Mouse (Mus musculus) spleen, postnatal 36 days (tissue): Measurements from ENCODE around the gene Myo18b.

Source experiments
- DNase-seq, 2 experiments: peaks; one replicate each; pipeline ENCODE4 v3.0.0; 2022; ENCODE audit warnings: low spot score in 2 of 2, mixed read lengths in 1 of 2

Gene Myo18b

DNA sequence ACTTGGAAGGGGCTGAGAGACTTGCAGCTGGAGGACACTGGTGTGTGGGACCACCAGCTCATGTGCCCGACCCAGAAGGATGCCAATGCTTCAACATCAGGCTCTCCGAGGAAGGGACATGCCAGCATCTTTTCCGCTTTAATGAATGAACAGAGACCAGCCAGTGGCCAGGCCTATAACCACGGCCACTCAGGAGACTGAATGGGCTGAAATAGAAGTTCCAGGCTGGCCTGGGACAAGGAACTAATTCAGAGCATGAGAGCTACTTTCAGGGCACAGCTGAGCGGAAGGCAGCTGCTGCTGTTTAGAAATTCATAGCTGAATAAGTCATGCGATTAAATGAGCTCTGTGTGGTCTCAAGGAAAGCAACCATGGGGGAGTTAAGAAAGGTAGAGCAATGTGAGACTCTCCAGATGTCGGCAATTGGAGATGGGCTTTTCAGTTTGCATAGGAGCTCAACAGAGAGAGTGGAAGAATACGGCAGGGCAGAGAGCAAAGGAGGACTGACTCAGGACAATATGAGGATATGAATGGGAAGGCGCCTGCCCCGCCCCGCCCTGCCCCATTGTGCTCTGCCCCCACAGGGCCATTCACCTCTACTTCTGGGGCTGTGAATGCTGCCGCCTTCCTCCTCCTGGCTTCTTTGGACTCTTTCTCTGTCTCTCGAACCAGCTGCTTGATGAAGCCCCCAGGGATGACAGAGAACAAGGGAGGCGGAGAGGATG, 18.6 kb downstream of the Myo18b start:
- DNase-seq: no peak

DNA sequence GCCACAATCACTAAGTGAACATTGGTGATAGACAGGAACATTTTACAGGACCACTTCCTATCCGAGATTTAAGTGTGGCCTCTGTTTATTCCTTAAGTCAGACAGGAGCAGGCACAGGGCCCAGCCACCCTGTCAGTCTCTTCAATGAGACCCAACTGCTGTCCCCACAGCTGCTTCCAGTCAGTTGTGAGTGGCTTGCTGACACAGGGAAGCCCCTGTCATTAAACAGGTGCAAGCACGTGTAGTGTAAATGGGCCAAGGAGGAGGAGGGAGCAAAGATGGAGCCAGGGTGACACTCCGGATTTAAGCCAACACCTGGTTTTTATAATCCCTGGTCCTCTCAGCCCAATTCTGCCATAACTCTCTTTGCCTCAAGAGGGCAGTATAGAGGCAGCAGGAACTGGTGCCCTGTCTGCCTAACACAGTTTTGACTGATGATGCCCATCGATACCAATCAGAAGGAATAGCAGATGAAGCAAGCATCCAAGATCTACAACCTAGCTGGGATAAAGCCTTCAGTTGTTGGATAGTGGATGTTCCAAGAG, 19.2 kb downstream of the Myo18b start:
- no peak for DNase-seq

DNA sequence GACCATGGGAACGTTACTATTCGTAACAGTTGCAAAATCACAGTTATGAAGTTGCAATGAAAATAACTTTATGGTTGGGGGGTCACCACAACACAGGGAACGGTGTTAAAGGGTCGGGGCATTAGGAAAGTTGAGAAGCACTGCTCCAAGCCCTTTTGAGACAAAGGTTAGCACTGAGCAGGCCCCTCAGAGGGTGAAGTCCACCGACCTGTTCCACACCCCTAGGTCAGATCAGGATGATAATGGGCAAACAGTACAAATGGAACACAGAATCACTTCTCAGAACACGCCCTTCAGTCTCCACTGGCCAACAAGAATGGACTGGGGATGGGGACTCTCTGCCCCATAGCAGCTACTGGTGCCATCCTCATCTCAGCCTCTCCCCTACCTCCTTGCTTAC, 23.2 kb downstream of the Myo18b start:
- no peak for DNase-seq

DNA sequence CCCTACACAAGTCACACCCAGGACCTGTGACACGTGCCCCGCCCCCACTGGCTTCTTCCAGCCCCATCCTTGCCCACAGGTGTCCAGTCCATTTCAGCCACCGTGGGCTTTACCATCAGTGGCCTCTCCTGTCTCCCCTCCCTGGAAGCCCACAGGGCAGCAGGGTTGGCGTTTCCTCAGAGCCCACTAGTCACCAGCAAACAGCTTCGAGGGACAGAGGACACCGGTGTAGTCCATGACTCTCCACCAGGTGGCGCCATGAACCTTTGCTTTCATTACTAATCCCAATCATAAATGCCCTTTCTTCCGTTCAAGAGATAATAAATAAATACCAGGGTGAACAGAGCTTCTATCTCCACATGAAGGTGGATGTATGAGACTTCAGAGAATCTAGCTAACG, 25.4 kb downstream of the Myo18b start:
- peak; percentile 14 to 25 for DNase-seq

DNA sequence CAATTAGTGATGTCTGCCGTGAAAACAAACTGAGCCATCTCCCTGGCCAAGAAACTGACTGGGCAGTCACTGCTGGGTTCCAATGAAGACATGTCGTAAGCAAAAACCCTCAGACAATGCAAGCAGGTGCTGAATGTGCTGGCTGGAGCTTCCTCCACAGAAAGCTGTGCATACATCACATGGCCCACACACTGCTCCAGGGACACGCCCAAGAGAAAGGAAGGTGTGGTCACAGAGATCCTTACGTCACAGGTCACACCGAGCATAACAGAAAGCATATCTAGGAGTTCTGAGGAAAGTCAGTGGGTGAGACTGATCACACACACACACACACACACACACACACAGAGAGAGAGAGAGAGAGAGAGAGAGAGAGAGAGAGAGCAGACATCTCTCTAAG, 27.5 kb downstream of the Myo18b start:
- no peak for DNase-seq

DNA sequence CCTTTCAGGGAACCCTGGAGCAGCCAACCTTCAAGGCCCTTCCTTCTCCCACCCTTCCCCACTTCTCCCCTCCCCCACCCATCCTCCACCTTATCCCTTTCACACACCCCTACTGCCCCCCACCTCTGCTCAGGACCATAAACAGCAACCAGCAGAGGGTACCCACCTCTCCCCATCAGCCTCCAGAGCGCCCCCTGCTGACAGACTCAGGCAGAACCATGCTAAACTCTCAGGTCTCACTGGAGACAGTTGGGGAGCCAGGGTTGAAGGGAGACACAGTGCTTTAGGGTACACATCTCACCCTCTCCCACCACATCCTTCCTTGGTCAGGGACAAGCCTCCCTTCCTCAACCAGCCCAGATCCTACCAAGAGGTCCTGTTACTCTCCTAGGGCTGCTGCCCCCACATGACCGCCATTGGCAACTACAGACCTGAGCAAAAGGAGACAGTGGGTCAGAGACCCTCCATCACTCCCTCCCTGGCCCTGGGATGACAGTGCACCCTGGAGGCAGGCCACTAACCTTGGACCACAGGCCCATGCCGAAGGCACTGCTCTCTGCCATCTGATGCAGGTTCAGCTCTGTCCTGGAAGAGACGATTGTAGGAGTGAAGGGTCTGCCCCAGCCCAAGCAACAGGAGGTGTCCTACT, 31.3 kb downstream of the Myo18b start:
- no peak for DNase-seq

DNA sequence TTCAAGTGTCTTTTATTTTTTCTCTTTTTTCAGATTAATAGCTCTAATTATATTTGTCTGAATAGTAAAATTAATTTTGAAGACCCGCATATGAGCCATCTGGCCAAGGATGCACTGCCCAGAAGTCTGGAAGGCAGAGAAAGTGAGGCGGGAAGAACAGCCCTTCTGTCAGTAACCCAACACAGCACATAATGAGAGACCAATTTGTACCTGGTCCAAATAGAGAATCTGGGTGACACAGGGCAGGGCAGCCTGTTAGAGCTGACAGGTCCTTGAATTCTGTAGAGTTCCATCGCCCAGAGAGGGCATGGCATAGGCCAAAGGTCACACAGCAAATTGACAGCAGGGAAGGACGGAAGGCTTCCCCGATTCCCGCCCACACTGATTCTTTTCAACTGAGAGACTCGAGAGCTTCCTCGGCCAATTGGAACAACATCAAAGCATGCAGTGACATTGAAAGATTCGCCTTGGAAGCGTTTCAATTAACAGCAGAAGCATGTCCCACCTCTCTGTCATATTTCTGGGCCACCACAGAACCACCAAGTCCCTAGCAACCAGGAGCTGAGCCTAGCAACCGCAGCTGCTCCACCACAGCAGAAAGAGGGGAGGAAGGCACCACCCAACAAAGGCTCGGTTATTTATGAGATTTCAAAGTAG, 36.7 kb downstream of the Myo18b start:
- DNase-seq: no peak

DNA sequence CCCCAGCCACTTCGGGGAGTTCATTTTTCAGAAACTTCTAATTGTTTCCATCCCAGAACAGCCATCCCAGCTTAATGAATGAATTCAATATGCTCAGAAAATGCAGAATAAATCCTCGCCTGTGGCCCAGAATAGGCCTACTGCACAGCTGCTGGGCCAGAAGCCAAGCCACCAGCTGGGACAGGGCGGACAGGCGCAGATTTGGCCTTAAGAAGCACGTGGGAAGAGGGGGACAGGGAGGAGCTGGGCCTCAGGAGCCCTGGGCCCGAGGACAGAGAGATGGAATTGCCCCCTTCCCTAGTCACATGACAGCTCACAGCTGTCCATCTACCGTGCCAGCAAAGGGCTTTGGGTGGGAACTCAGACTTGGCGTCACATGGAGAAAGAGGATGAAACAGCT, 43.0 kb downstream of the Myo18b start:
- DNase-seq: no peak

DNA sequence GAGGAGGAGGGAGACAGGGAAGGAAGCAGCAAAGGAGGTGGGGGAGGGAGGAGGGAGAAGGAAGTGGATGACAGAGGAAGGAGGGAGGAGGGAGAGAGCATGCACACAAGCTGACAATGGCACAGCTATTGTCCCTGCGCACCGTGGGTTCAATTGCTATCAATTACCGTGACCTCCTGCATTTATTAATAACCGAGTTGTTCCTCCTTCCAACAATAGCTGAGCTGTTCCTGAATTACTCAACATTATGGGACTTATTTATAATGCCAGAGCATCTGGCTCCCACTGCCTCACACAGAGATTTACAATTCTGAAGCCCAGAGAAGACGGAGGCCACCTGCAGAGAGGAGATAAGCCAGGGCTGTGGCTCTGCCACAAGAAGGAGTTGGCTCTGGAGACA, 44.8 kb downstream of the Myo18b start:
- no peak for DNase-seq

DNA sequence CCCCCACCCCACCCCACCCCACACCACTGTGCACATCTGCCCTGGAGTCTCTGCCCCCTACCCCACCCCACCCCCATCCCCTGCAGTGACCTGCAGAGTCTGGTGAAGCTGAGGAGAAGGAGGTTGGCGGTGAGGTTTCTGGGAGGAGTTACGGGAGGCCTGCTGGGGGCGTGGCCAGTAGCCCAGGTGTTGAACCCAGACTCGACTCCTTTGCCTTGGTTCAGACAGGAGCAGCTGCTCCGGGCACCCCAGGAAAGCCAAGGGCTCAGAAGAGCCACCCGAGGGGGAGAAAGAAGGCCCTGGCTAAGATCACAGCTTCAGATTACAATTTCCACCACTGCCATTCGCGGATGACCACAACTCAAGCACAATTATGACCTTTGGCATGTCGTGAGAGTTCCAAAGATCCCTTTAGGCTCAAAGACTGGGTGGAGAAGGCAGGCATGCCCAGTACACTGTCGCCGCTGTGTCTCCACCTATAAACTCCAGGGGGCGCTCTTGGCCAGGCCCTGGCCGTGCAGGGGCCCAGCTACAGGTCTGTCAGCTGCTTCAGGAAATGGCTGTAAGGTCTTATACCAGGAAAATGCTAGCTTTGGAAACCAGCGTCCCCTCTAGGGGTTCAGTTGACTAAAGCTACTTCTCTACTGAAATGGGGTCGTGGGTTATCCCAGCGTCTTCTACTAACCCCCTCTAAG, 47.4 kb downstream of the Myo18b start:
- DNase-seq: no peak

DNA sequence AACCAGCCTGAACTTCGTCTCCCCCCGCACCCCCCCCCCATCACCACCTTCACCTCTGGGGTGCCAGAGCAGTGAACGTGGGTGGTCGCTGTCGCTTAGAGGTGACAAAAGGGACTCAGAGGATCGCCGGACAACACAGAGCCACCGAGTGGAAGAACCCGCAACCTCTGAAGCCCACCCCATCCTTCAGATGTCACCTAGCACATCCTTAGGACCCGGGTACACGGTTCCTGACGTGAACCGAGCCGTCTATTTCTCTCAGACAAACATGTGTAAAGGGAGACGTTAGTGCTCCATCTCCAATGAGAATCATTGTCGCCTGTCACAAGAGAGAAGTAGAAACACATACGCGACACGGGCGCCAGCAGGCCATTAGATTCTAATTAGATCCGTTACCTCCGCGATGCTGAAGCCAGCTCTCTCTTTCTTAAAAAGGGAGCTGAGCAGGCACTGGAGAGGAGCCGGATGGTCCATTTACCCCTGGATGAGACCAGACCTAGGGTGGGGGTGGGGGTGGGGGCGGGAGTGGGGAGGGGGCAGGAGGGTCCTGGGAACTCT, 48.1 kb downstream of the Myo18b start:
- no peak for DNase-seq

DNA sequence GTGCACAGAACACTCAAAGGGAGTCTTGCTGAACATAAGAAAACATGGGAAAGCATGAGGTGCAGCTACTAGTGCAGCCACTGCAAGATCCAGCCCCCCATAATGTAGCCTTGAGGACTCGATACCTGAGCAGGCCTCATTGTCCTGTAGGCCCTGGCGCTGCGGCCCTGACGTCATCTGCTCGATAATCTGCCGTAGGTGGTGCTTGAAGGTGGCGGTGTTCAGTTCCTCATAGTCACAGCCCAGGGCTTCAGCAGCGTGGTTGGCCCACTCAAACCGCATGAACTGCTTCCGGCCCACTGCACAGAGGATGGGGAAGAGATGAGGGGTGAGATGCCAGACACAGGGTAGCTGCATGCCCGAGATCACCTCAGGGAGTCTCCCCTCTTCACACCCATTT, 50.0 kb downstream of the Myo18b start:
- DNase-seq: no peak

DNA sequence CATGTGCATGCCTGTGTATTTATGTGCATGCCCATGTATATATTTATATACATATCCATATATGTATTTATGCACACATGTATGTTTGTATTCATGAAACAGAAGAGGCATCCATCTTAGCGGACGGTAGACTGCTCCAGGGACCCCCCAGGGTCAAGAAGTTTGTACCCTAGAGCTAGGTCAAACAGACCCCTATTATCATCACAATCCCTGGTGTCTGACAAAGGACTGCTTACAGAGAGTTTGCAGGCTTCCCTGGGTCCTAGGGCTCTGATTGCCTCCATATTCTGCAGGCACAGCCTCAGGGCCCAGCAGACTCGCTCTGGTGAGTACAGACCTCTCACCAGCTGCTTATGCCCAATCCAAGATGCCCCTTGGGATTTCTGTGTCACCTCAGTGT, 51.7 kb downstream of the Myo18b start:
- DNase-seq: no peak

DNA sequence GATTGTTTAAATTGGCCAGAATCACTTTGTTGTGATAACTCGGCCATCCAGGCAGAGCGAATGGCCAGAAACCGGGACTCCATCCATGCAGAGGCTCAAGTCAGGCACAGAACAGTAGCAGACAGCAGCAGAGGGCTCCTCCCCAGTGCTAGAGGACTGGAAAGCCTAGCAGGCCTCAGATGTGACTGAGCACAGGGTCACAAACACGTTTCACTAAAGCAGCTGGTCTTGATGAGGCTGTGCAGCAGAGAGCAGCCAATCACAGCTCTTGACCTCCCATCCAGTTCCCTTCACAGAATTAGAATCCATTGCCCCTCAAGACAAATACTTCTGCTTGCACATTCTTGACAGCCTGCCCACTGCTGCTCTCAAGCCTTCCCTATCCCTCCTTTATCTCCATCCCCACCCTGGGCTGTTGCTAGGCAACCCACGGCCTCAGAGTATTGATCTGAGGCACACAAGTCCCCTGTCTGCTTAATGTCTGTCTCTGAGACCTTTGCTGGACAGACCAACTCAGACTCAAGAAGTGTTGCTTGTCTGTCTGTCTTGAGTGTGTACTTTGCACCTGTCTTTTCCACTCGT, 52.4 kb downstream of the Myo18b start:
- no peak for DNase-seq

DNA sequence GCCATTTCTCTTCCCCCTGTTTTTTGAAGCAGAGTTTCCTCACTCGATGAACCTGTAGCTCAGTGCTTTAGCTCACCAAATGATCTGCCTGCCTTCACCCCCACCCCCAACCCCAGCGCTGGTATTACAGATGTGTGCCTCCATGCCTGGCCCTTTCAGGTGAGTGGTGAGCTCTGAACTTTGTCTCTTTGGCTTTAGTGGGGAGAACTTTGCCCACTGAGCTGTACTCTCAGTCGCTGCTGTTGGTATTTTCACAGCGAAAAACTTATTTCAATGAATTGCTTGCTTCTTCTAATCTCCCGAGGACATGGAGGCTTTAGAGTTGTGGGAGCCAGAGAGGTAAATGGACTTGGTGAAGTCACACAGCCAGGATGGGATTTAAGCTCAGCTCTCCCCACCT, 53.5 kb downstream of the Myo18b start:
- DNase-seq: no peak

DNA sequence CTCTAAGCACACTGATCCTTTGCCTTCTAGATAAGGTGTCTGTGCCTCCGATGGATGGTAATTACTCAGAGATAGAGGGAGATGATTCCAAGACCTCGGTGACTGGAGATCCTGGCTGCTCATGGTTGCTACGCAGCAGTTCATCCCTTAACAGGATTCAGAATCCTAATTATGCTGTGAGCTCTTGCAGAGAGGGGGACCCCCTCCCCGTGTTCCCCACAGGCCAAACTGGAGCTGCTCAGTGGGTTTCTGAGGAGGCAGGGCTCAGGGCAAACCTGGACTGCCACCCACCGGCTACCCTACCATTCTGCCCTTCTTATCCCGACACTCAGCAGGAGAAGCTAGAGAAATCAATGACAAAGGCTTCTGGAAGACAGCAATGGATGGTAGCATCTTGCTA, 54.3 kb downstream of the Myo18b start:
- DNase-seq: no peak

DNA sequence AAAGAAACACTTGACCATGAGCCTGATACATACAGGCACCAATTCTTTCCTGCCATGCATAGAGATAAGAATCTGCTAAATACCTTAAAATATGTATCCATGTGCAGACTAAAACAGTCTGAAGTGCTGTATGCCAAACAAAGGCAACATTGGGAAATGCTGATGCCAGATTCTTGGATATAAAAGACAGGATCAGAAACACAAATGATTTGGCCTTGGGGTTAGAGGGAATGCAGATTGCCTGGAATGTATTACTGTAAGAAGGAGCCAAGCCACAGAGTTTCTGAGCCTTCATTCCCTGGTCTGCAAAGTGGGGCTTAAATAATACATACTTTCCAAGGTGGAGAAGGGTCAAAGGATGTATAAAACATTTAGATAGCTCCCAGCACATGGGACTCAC, 61.3 kb downstream of the Myo18b start:
- no peak for DNase-seq

DNA sequence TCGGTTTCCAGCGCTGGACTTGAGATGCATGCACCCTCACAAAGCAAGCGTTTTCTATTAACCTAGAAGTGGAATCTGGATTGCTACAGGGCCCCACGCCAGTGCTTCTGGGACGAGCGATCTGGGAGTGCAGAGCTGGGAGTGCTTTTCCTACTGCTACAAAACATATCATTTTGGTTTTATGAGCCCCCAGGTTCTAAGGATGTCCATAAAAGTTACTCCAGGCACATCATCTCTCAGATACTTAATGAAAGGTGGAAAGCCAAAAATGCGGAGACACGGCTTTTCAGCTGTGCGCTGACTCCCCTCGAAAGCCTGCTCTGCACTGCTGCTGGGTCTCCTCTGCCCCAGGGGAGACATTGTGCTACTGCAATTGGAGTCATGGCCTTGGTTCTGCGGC, 62.3 kb downstream of the Myo18b start:
- no peak for DNase-seq

DNA sequence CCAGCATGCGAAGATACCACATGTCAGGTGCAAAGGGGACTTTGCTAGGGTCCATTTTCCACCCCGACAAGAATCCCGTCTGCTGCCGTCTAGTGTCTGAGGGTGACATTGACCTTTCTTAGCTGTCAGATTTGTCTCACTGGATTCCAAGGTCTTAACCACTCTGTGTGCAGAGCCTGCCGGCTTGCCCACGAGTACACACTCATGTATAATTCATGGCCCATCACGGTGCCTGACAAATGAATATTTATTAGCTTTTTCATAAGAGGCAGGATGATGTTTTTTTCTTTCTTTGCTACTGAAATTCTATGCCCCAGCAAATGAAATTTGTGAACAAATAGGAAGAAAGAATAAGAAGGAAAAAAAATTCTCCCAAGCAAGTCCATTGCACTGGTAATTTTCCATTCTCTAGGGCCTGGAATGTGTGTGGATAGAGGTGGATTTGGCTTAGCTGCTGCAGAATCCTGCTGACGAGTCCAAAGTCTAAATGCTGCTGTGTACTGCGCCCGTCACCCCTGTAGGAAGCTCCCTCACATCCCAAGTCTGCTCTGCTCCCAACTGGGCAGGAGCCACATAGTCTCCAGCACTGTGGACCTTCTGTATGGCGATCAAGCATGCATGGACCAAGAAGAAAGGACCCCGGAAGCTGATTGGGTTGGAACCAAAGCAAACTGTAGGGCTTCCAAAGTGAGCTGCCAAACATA, 70.9 kb downstream of the Myo18b start:
- DNase-seq: no peak

DNA sequence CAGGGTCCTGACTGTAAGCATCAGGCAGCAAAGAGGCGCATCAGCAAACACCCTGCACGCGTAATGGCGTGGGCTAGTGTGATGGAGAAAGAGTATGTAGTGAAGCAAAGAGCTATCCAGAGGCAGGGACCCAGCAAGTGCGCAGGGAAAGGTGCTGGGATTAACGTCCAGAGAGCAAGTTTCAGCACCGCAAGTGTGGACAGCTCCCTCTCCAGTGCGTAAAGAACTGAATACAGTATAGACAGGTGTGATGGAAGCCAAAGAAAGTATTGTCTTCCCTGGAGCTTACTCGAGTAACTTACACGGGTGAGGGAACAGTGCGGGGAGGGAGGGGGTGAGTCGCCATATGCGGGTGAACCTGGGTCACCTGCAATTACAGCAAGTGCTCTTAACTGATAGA, 71.8 kb downstream of the Myo18b start:
- no peak for DNase-seq

DNA sequence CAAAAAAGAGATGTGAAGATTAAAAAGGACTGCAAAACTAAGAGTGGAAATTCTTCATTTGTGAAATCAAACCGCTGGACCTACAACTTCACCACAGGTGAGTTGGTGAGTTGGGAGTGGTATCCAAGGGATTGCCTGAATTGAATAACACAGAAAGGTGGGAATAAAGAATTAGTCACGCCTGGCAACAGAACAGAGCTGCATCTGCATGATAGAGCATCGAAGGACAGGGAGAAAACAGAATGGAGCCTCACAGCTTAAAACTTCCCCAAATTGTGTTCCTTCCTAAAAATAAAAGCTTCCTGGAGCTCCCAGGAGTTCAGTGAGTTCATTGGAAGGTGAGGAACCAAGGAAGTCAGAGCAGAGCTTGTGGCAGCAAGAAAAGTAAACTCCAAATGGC, 73.7 kb downstream of the Myo18b start:
- DNase-seq: no peak
